Mouse (Mus musculus): ENCODE data around the gene Cenpx. TPM values are rescaled to one million over a fixed set of nuclear protein-coding genes. Genes with fewer than 3 reads are reported as not detected.

The Cenpx gene
- total RNA-seq, 2 experiments from 2014 or later = 23.2 to 27.0 TPM

DNA sequence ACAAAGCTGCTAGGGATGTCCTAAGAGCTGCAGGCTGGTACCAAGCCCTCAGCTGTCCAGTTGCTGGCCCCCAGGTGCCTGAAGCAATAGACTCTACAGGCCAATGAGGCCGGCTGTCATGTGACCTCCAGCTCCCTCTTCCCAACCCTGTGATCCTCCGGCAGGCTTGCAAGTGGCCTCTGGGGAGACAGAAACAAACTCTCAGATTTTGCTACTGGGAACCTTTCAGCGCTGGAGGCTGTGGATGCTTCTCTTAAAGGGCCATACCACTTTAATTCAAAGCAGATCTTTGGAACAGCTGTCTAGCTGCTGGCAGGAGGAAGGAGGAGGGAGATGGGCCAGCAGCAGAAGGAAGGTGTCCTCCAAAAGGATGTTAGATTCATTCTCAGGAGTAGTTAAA is 46.9 kb downstream of the Cenpx start:
- intact Hi-C loops (cut with DNase I) = no loop called here
- no peak for DNase-seq

DNA sequence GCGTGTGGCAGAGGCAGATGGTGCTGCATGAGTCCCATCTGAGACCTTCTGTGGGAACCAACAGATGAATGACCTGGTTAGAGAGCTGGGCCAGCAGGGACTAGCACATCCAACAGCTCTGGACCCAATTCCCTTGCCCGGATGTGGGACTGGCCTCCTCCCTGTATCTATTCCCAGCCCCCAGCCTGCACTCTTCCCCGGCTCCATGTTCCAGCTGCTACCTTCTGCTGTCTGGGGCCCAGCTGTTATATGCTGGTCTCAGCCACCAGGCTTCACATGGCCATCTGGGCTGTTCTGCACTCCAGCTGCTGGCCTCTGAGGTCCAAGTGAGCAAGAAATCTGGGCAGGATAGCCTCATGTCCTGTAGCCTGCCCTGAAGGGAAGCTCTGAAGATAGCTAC is 48.1 kb downstream of the Cenpx start:
- intact Hi-C loops (cut with DNase I) = no loop called here
- no peak for DNase-seq

DNA sequence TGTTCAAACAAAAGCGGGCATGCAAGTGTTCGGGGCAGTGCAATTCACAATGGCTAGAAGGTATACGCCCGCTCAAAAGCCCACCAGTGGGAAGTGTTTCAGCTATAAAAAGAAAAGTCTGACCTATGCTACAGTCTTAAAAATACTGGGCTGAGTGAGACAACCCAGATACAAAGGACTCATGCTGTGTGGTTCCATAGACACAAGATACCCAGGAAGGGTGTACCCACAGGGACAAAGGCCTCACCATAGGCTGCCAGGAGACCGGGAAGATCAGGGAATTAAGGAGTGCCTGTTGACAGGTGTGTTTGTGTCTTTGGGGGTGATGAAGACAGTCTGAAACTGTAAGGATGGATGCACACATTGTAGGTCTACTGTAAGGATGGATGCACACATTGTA is 49.8 kb downstream of the Cenpx start:
- intact Hi-C loops (cut with DNase I) = loop anchor here (5.0 kb wide), 1 partner anchor 114 kb away; no protein-coding TSS in a partner anchor
- DNase-seq = no peak

DNA sequence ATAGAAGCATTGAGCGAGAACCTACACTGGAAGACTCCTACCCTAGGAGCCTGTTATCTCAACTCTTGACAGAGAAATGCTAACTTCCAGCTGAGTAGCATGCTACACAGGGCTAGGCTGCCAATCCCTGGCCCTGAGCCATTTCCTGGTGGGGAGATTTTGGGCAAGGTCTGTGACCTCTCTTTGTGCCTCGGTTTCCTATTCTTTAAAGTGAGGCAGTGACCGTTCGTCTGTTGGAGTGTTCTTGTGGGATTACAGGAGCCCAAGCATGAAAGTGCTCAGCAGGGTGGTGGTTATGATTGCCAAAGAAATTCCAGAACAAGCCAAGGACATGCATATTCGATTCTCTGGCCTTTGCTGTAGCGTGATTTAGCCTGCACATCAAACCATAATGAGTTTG is 50.8 kb downstream of the Cenpx start:
- DNase-seq = no peak

DNA sequence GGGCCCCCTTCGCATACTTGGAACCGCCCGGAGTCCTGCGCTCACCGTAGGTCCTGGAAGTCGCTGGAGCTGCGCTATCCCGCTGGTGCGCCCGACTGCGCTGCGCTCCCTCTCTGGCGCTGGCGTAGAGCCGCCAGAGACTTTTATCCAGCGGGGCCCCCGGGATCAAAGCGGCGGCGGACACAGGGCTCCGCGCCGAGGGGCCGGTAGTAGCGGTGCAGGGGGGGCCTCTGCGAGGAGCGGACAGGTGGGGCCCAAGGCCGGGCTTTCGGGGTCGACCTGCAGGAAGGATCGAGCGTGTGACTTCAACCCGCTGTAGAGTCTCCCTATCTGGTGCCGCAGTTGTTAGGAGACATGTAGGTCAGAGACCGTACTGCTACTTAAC is 52.5 kb downstream of the Cenpx start, which contains the start of gene Notum:
Notum (minus strand) TSS at position 100 of the 385 bp plus-strand sequence.
- intact Hi-C loops (cut with DNase I) = loop anchor here (5.0 kb wide), 1 partner anchor 116 kb away; no protein-coding TSS in a partner anchor
- no peak for DNase-seq

More for the DNA sequence above, 50.8 kb downstream of the Cenpx start:
- intact Hi-C loops (cut with DNase I) = loop anchor here (5.0 kb wide), 1 partner anchor 115 kb away; no protein-coding TSS in a partner anchor

Other genes with a start within 250 kb of the Cenpx start
- gene Arl16, start 246.1 kb downstream of the Cenpx start, total RNA-seq (2021) = 1 to 10 TPM; 4.8 to 6.3 TPM
- gene Mrpl12, start 229.1 kb downstream of the Cenpx start, total RNA-seq (2021) = 100 to 1,000 TPM; 142 to 144 TPM
- 1 to 10 TPM; 3.7 to 4.5 TPM for gene Slc25a10, start 221.9 kb downstream of the Cenpx start, total RNA-seq (2021)
- under 1 TPM; 0.18 to 0.25 TPM for gene Gcgr, start 183.0 kb downstream of the Cenpx start, total RNA-seq (2021)
- gene Mcrip1, start 164.0 kb downstream of the Cenpx start, total RNA-seq (2021) = 10 to 100 TPM; 19.9 to 23.8 TPM
- gene Ppp1r27, start 162.6 kb downstream of the Cenpx start, total RNA-seq (2021) = 100 to 1,000 TPM; 153 to 173 TPM
- 100 to 1,000 TPM; 174 to 203 TPM for gene P4hb, start 140.5 kb downstream of the Cenpx start, total RNA-seq (2021)
- gene Arhgdia, start 132.1 kb downstream of the Cenpx start, total RNA-seq (2021) = 10 to 100 TPM; 73.1 to 77.1 TPM
- 10 to 100 TPM; 36.1 to 41.5 TPM for gene Alyref, start 115.4 kb downstream of the Cenpx start, total RNA-seq (2021)
- 10 to 100 TPM; 44.0 to 50.5 TPM for gene Anapc11, start 115.3 kb downstream of the Cenpx start, total RNA-seq (2021)
- gene Npb, start 105.3 kb downstream of the Cenpx start, total RNA-seq (2021) = not detected
- gene Pcyt2, start 95.8 kb downstream of the Cenpx start, total RNA-seq (2021) = 10 to 100 TPM; 26.7 to 33.5 TPM
- gene Sirt7, start 88.5 kb downstream of the Cenpx start, total RNA-seq (2021) = 1 to 10 TPM; 4.5 TPM
- 10 to 100 TPM; 48.3 to 53.7 TPM for gene Mafg, start 80.1 kb downstream of the Cenpx start, total RNA-seq (2021)
- gene Pycr1, start 70.0 kb downstream of the Cenpx start, total RNA-seq (2021) = 1 to 10 TPM; 3.2 to 5.8 TPM
- 100 to 1,000 TPM; 129 to 137 TPM for gene Myadml2, start 65.6 kb downstream of the Cenpx start, total RNA-seq (2021)
- not detected for gene Notum, start 52.6 kb downstream of the Cenpx start, total RNA-seq (2021)
- 10 to 100 TPM; 24.4 to 34.0 TPM for gene Aspscr1, start 40.8 kb downstream of the Cenpx start, total RNA-seq (2021)
- gene Lrrc45, start 187 bp upstream of the Cenpx start, total RNA-seq (2021) = 1 to 10 TPM; 3.7 to 4.1 TPM
- under 1 TPM; 0.84 to 0.92 TPM for gene Rac3, start 7.7 kb upstream of the Cenpx start, total RNA-seq (2021)
- gene Dcxr, start 13.5 kb upstream of the Cenpx start, total RNA-seq (2021) = 1 to 10 TPM; 4.5 to 9.2 TPM
- gene Cbr2, start 18.4 kb upstream of the Cenpx start, total RNA-seq (2021) = 10 to 100 TPM in 1 of 2 experiments, 1 to 10 TPM in 1; 9.2 to 15.8 TPM
- gene Hmga1b, start 49.1 kb upstream of the Cenpx start, total RNA-seq (2021) = 10 to 100 TPM; 29.5 to 31.9 TPM
- gene Rfng, start 70.5 kb upstream of the Cenpx start, total RNA-seq (2021) = 1 to 10 TPM; 9.9 to 10.0 TPM
- 10 to 100 TPM; 52.6 to 52.7 TPM for gene Gps1, start 70.5 kb upstream of the Cenpx start, total RNA-seq (2021)
- 10 to 100 TPM; 31.3 to 32.9 TPM for gene Dus1l, start 82.7 kb upstream of the Cenpx start, total RNA-seq (2021)
- 10 to 100 TPM; 12.5 to 20.0 TPM for gene Fasn, start 110.8 kb upstream of the Cenpx start, total RNA-seq (2021)
- 1 to 10 TPM; 4.1 to 4.9 TPM for gene Ccdc57, start 219.1 kb upstream of the Cenpx start, total RNA-seq (2021)
- gene Slc16a3, start 234.7 kb upstream of the Cenpx start, total RNA-seq (2021) = 100 to 1,000 TPM; 365 to 521 TPM